Mouse (Mus musculus) thymus, adult 2 months (tissue): ENCODE results near the gene Gm49380.

Experiments used
- CTCF ChIP-seq: fragments of 200-500 bp; IDR thresholded peaks from 2 replicates; pipeline ENCODE4 v1.5.1; 2012; ENCODE audit warnings: mild to moderate bottlenecking, control low read depth, low read length, moderate library complexity, borderline replicate concordance; ENCODE audit not compliant: control insufficient read depth, poor library complexity, insufficient read depth; ENCODE audit errors: extremely low read depth
- POLR2A ChIP-seq: fragments of 200-500 bp; IDR thresholded peaks from 2 replicates; pipeline ENCODE4 v1.6.1; 2012; ENCODE audit warnings: mild to moderate bottlenecking, low read length, control low read depth, moderate library complexity; ENCODE audit not compliant: control insufficient read depth, poor library complexity, insufficient read depth; ENCODE audit errors: extremely low read depth

DNA sequence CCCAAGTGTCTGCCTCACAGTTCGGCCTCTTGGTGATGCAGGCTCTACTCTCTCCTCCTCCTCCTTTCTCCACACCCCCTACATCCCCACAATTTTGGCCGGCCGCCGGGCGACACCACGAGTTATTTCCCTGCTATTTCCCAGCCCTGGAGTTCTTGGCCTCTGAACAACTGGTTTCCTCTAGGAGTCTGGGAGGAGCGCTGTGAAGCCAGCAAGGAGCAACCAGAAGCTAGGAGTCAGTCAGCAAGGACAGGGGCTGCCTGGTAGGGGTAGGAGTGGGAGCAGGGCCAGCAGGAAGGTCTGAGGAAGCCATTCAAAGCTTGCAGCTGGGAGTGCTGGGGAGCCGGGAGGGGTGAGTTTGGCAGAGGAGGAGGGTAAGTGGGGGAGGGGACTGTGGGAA lies 6.2 kb downstream of the Gm49380 start, which contains the start of gene C1qtnf5:
- TF ChIP-seq CTCF (no peak), POLR2A (no peak)
